Mouse (Mus musculus): Measurements from ENCODE around the gene Nrd1. TPM values are rescaled to one million over a fixed set of nuclear protein-coding genes. Genes with fewer than 3 reads are reported as not detected.

Gene Nrd1
- 100 to 1,000 TPM; 108 to 115 TPM for total RNA-seq (2021)

DNA sequence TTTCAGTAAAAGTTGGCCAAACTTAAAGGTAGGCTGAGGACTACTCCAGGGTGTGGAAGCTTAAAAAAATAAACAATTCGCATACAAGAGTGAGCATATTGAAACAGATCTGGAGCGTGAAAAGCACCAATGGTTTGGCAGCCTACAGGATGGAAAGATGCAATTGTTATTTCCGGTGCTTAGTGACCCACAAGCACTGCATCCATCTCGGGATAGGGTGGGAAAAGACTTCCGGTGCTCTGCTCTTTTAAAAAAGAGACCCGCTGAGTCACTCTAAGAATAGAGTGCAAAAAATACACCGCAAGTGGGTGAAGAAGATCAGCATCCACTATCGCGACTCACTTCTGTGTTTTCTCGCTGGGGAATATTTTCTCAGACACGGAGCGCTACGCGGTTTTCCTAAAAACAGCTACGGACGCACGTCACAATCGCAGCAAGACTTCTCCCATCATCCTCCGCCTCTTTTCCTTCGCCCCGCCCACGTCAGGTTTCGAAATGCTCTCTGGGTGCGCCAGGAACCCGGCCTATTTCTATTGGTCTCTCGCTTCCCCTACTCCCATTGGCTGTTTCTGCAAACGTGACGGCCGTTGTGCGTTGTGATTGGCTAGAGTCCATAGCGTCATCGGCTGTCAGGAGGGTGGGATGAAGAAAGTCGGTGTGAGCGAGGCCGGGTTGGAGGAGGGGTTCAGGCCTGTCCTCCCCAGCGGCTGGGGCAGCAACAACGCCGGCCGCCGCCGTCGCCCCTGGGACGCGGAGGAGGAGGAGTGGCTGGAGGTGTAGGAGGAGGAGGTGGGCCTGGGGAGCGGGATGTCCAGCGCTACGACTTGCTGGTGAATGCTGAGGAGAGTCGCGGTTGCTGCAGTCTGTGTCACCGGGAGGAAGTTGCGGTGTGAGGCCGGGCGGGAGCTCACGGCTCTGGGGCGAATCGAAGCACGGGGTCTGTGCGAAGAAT lies at the start of gene Nrd1:
Gene Nrd1, plus strand, starts transcription at position 657 of the 952 bp plus-strand sequence.
- intact Hi-C loops (cut with DNase I) = no loop called here
- peak; percentile 99 for DNase-seq (ENCODE audit: low spot score)

GRCm38 (mm10) chr4:108951663-108952062 lies 48.8 kb upstream of the Nrd1 start:
- intact Hi-C loops (cut with DNase I) = no loop called here
- DNase-seq (ENCODE audit: low spot score) = no peak

- intact Hi-C loops (cut with DNase I) = no loop called here
- DNase-seq (ENCODE audit: low spot score) = no peak
Measured at GRCm38 (mm10) chr4:108959696-108960095, 40.8 kb upstream of the Nrd1 start.

GRCm38 (mm10) chr4:108960619-108961460 lies 39.6 kb upstream of the Nrd1 start:
- DNase-seq (ENCODE audit: low spot score) = no peak
- intact Hi-C loops (cut with DNase I) = no loop called here

- intact Hi-C loops (cut with DNase I) = no loop called here
- DNase-seq (ENCODE audit: low spot score) = no peak
Measured at GRCm38 (mm10) chr4:108963017-108963416, 37.4 kb upstream of the Nrd1 start.

DNA sequence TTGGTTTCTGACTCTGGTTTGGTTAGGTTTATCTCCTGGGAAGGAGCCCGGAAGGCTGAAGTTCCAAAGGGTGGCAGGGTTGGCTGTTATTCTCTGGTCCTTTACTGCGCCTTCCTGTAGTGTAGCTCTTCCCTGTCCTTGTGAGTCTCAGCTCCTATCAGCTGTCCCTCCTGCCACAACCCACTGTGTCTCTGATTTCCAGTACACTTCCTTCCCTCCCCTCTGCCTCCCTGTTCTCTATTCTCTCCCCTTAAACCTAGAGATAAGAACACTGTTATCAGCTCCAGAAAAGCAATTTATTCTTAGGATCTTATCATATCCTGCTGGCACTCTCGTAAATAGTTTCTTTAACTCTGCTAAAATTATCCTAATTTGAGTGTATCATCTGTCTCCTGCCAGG lies 30.9 kb upstream of the Nrd1 start:
- DNase-seq (ENCODE audit: low spot score) = no peak
- intact Hi-C loops (cut with DNase I) = no loop called here

DNA sequence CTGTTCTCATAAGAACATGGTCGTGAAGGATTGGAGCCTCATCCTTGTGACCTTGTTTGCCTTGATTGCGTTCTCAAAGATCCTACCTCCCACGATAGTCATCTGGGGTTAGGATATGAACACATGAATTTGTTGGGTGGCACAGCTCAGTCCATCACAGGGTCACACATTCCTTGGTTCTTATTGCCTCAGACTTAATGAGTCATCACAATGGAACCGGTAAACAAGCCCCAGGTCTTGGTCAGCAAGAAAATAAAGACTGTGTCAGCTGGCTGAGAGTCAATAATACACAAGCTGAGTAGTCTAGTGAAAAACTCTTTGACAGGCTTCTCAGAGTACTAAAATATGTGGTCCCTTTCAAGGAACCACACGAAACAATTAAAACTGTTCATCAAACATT lies 29.4 kb upstream of the Nrd1 start:
- intact Hi-C loops (cut with DNase I) = loop anchor here (10.0 kb wide), 1 partner anchor 276 kb away; no protein-coding TSS in a partner anchor
- no peak for DNase-seq (ENCODE audit: low spot score)

DNA sequence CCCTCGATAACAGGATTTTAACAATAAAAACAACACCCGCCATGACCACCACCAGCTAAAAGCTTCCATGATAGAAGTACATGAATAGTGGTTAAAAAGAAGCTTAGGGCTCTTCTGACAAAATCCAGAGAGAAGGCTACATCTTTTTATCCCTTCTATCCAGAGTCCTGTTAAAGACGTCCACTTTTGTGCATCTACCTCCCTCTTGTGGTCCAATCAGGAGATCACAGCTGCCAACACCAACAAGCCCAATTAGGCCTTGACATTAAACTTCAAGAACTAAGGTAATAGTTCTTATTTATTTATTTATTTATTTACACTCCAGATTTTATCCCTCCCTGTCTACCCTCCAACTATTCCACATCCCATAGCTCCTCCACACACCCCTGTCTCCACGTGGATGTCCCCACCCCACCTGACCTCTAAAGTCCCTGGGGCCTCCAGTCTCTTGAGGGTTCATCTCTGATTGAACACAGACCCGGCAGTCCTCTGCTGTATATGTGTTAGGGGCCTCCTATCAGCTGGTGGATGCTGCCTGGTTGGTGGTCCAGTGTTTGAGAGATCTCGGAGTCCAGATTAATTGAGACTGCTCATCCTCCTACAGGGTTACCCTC lies 23.9 kb upstream of the Nrd1 start:
- DNase-seq (ENCODE audit: low spot score) = no peak
- intact Hi-C loops (cut with DNase I) = loop anchor here (1.0 to 10.0 kb wide), 3 partner anchors 106 to 282 kb away; no protein-coding TSS in a partner anchor

GRCm38 (mm10) chr4:108986833-108987472 lies 13.5 kb upstream of the Nrd1 start:
- intact Hi-C loops (cut with DNase I) = no loop called here

DNA sequence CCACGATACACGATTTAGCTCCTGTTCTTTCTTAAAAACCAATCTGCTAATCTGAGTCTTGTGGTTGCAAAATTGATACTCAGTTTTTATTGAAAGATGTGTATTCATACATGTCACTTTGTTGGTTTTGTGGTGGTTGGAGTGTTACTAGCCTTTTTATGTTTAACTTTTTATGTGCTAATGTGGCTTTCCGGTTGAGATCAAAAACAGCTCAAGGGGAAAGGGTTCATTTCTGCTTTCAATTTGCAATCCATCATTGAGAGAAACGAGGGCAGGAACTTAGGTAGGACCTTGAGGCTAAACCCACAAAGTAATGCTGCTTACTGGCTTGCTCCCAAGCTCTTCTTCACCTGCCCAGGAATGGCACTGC lies 13.0 kb upstream of the Nrd1 start:
- intact Hi-C loops (cut with DNase I) = no loop called here
- DNase-seq (ENCODE audit: low spot score) = no peak

More at GRCm38 (mm10) chr4:108986833-108987472, 13.5 kb upstream of the Nrd1 start:
- DNase-seq (ENCODE audit: low spot score) = no peak

GRCm38 (mm10) chr4:108989430-108989829 lies 11.0 kb upstream of the Nrd1 start:
- intact Hi-C loops (cut with DNase I) = no loop called here
- no peak for DNase-seq (ENCODE audit: low spot score)

- intact Hi-C loops (cut with DNase I) = no loop called here
- DNase-seq (ENCODE audit: low spot score) = no peak
Measured at GRCm38 (mm10) chr4:108990032-108990431, 10.4 kb upstream of the Nrd1 start.

DNA sequence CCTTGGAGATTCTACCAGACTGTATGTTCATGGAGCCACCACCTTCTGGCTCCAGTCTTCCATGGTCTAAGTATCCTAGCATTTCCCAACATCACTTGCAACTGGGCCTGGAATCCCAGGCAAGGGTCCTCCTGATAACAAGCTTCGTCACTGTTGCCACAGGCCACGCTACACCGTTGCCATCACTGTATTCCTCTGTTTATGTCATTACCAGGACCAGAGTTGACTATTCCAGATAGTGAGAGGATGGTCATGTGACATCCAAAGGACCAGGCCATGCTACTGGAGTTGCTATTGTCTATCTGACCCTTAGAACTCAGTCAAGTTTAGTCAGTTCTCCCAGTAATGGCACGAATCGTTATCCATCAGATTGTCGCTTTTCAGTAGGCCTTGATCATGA lies 9.9 kb upstream of the Nrd1 start:
- intact Hi-C loops (cut with DNase I) = no loop called here
- no peak for DNase-seq (ENCODE audit: low spot score)

GRCm38 (mm10) chr4:108991811-108992210 lies 8.6 kb upstream of the Nrd1 start:
- intact Hi-C loops (cut with DNase I) = no loop called here
- DNase-seq (ENCODE audit: low spot score) = no peak

GRCm38 (mm10) chr4:108992978-108993377 lies 7.5 kb upstream of the Nrd1 start:
- DNase-seq (ENCODE audit: low spot score) = no peak
- intact Hi-C loops (cut with DNase I) = no loop called here

GRCm38 (mm10) chr4:109000961-109001360 lies 506 bp downstream of the Nrd1 start:
- intact Hi-C loops (cut with DNase I) = no loop called here
- peak; percentile 14 for DNase-seq (ENCODE audit: low spot score)

DNA sequence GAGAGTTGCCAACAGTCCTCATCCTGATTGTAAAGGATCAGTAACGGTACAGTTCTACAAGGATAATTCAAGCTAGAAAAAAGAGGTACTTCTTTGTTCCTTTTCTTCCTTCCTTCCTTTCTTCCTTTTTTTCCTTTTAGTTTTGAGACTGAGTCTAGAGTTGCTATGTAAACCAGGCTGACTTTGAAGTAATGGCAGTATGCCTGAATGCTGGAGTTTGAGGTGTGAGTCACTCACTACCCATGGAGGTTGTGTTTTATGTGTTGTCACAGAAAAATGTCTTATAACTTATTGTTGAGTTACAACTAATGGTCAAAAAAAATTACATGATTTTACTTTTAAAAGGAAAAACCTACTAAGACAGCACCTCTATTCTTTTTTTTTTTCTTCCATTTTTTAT lies 7.6 kb downstream of the Nrd1 start:
- intact Hi-C loops (cut with DNase I) = no loop called here

GRCm38 (mm10) chr4:109014091-109014490 lies 13.6 kb downstream of the Nrd1 start:
- DNase-seq (ENCODE audit: low spot score) = no peak

More for the DNA sequence above, 7.6 kb downstream of the Nrd1 start:
- no peak for DNase-seq (ENCODE audit: low spot score)

DNA sequence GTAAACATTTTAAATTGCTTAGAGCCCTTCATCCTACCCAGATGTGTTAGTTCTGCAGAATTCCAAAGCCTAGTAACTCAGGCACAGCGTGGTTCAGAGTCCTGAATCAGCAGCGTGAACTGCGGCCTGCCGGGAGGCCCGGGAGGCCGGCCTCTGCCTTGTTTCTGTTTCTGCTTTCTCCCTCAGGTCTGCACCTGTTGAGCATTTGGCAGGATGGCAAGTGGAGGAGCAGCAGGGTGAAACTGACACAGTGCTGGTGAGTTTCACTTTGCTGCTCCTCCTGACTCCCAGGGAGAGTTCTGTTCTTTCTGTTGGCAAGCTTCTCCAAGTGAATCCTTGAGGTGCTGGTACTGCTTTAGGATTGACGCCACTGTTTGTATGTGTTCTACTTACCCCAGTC lies 17.0 kb downstream of the Nrd1 start:
- no peak for DNase-seq (ENCODE audit: low spot score)
- intact Hi-C loops (cut with DNase I) = no loop called here

More at GRCm38 (mm10) chr4:109014091-109014490, 13.6 kb downstream of the Nrd1 start:
- intact Hi-C loops (cut with DNase I) = no loop called here

GRCm38 (mm10) chr4:109019301-109019700 lies 18.8 kb downstream of the Nrd1 start:
- no peak for DNase-seq (ENCODE audit: low spot score)
- intact Hi-C loops (cut with DNase I) = no loop called here

All from heart, postnatal 25 days (tissue).